Mouse (Mus musculus) limb, embryonic 12.5 days (tissue): ENCODE measurements around the gene Lctl. TPM values are rescaled to one million over a fixed set of nuclear protein-coding genes. Genes with fewer than 3 reads are reported as not detected.

Experiments
- ATAC-seq: fragments of 200-750 bp; cut with Nextera tagmentation; 2 replicates; pipeline ENCODE4 v1.8.0; 2017; ENCODE audit warnings: low read depth, moderate TSS enrichment; ENCODE audit not compliant: insufficient number of reproducible peaks, insufficient read depth, low FRiP score, low TSS enrichment
- H3K27ac ChIP-seq: fragments of 300-500 bp; sonication (generic); 2 replicates; pipeline ENCODE4 v1.5.1; 2016; ENCODE audit warnings: mild to moderate bottlenecking, moderate library complexity
- H3K27me3 ChIP-seq: fragments of 300-500 bp; sonication (generic); 2 replicates; pipeline ENCODE4 v1.6.1; 2016; ENCODE audit warnings: mild to moderate bottlenecking, moderate library complexity
- H3K36me3 ChIP-seq: fragments of 300-500 bp; sonication (generic); 2 replicates; pipeline ENCODE4 v1.6.1; 2016; ENCODE audit warnings: mild to moderate bottlenecking, moderate library complexity
- H3K4me1 ChIP-seq: fragments of 300-500 bp; sonication (generic); replicated peaks from 2 replicates; pipeline ENCODE4 v1.6.1; 2016
- H3K4me2 ChIP-seq: fragments of 300-500 bp; sonication (generic); 2 replicates; pipeline ENCODE4 v1.6.1; 2016; ENCODE audit warnings: mild to moderate bottlenecking, moderate library complexity
- H3K4me3 ChIP-seq: fragments of 300-500 bp; sonication (generic); replicated peaks from 2 replicates; pipeline ENCODE4 v1.5.1; 2016; ENCODE audit warnings: mild to moderate bottlenecking
- H3K9ac ChIP-seq: fragments of 300-500 bp; sonication (generic); replicated peaks from 2 replicates; pipeline ENCODE4 v1.6.1; 2016; ENCODE audit warnings: mild to moderate bottlenecking, moderate library complexity
- H3K9me3 ChIP-seq: fragments of 300-500 bp; sonication (generic); 2 replicates; pipeline ENCODE4 v1.6.1; 2016; ENCODE audit warnings: mild to moderate bottlenecking, moderate library complexity
- WGBS: fragments of 180-500 bp; shearing (Covaris S2); methylation state at CpG from one replicate; pipeline ENCODE4 v1.1.7; 2016; 5-methylcytosine and 5-hydroxymethylcytosine counted together
- polyA plus RNA-seq: library from polyadenylated mRNA; unstranded; fragments of >200 nt; fragmentation: Nextera tagmentation; extraction: Ambion mirVana; gene quantifications from 2 replicates; pipeline ENCODE4 v1.2.1, GENCODE M21; 2016

Gene Lctl
- polyA plus RNA-seq, result not detected in 2 replicates

GRCm38 (mm10) chr9:64116876-64117275 is at the start of gene Lctl:
Gene Lctl (plus strand): TSS chr9:64117147.
- Histone ChIP-seq H3K4me3 (no peak within 1 kb of the TSS), H3K27me3 (no peaks in the 10 kb centered on the region), H3K9me3 (no peaks in the 10 kb centered on the region), H3K4me2 (no peak within 1 kb of the TSS), H3K27ac (no peak within 1 kb of the TSS), H3K9ac (no peak within 1 kb of the TSS), H3K36me3 (no peaks in the 10 kb centered on the region), H3K4me1 (no peaks in the 10 kb centered on the region)
- no peak for ATAC-seq
- WGBS, result 80% methylated on average over 3 of the region's 3 CpGs

GRCm38 (mm10) chr9:64067787-64068186 is 49.2 kb upstream of the Lctl start:
- no peaks in the 10 kb centered on the region for H3K9me3 ChIP-seq
- no peaks in the 10 kb centered on the region for H3K27me3 ChIP-seq
- no peak overlapping the region for H3K4me3 ChIP-seq
- H3K4me2 ChIP-seq, result no peak overlapping the region
- WGBS, result 85% methylated on average over 5 of the region's 5 CpGs
- peak overlapping the region; percentile 20; the same call in 1 of the 2 replicates for H3K27ac ChIP-seq
- no peak overlapping the region for H3K9ac ChIP-seq
- no peak for ATAC-seq
- H3K4me1 ChIP-seq, result peaks cover 20% of the 10 kb centered on the region
- H3K36me3 ChIP-seq, result no peaks in the 10 kb centered on the region

- H3K9me3 ChIP-seq, result no peaks in the 10 kb centered on the region
- no peak for ATAC-seq
- peaks cover 20% of the 10 kb centered on the region for H3K4me1 ChIP-seq
- no peak overlapping the region for H3K27ac ChIP-seq
- H3K4me3 ChIP-seq, result no peak overlapping the region
- no peak overlapping the region for H3K4me2 ChIP-seq
- WGBS, result 75% methylated on average over 1 of the region's 1 CpGs
- H3K27me3 ChIP-seq, result no peaks in the 10 kb centered on the region
- no peak overlapping the region for H3K9ac ChIP-seq
- no peaks in the 10 kb centered on the region for H3K36me3 ChIP-seq
Observed at GRCm38 (mm10) chr9:64068571-64068970, 48.4 kb upstream of the Lctl start.

DNA sequence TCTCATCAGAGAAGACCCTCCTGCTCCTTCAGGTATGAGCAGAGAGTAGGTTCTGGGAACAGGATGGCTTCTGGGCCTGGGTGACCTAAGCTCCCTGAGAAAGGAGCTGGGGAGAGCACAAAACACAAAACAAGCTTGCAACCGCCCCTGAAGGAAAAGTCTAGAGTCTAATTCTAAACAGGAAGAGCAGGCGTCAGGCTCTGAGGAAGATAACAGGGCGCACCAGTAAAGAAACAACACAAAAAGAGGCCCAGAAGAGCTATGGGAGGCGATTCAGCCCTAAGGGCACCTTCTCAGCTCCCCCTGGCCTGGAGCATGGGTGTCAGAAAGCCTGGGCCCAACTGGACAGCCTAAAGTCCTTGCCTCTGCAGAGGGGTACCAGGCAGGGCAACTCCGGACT is 47.8 kb upstream of the Lctl start:
- no peak overlapping the region for H3K4me2 ChIP-seq
- H3K36me3 ChIP-seq, result no peaks in the 10 kb centered on the region
- H3K27me3 ChIP-seq, result no peaks in the 10 kb centered on the region
- H3K4me3 ChIP-seq, result no peak overlapping the region
- H3K4me1 ChIP-seq, result peaks cover 20% of the 10 kb centered on the region
- no peaks in the 10 kb centered on the region for H3K9me3 ChIP-seq
- H3K9ac ChIP-seq, result no peak overlapping the region
- WGBS, result 82% methylated on average over 5 of the region's 5 CpGs
- no peak for ATAC-seq
- 0 out of 2 replicates have a peak overlapping the region, but pooled peaks have one; percentile 29 for H3K27ac ChIP-seq

DNA sequence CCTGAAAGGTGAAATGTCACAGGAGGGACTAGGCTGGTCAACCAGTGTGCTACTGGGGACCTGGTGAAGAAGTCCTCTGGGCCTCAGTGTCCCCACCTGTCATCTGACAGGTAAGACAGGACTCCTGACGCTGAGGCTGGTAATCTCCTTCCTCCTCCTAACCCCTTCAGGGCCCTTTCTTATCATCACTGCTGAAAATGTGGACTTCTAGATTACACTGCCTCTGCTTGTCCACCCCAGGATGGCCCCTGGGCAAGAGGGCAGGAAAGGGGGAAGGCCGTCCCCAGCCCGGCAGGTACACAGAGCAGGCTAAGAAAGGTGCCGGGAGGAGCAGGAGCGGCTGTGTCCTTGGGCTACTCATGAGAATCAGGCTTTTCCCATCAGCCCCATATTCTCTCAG is 46.3 kb upstream of the Lctl start:
- 87% methylated on average over 5 of the region's 5 CpGs for WGBS
- H3K27ac ChIP-seq, result no peak overlapping the region
- no peak overlapping the region for H3K4me2 ChIP-seq
- no peak overlapping the region for H3K9ac ChIP-seq
- H3K36me3 ChIP-seq, result no peaks in the 10 kb centered on the region
- no peak for ATAC-seq
- H3K27me3 ChIP-seq, result no peaks in the 10 kb centered on the region
- no peak overlapping the region for H3K4me3 ChIP-seq
- peaks cover 31% of the 10 kb centered on the region for H3K4me1 ChIP-seq
- H3K9me3 ChIP-seq, result no peaks in the 10 kb centered on the region

- Histone ChIP-seq H3K4me1 (peaks cover 22% of the 10 kb centered on the region), H3K9me3 (no peaks in the 10 kb centered on the region), H3K4me3 (no peak overlapping the region), H3K4me2 (no peak overlapping the region), H3K27ac (0 out of 2 replicates have a peak overlapping the region, but pooled peaks have one; percentile 29), H3K9ac (no peak overlapping the region), H3K36me3 (no peaks in the 10 kb centered on the region), H3K27me3 (no peaks in the 10 kb centered on the region)
- WGBS, result 21% methylated on average over 8 of the region's 8 CpGs
- ATAC-seq, result no peak
Observed at GRCm38 (mm10) chr9:64074831-64075230, 42.1 kb upstream of the Lctl start.

- H3K27me3 ChIP-seq, result no peaks in the 10 kb centered on the region; the same call in 1 of the 2 replicates
- no peak overlapping the region for H3K9ac ChIP-seq
- H3K27ac ChIP-seq, result no peak overlapping the region
- 57% methylated on average over 2 of the region's 2 CpGs for WGBS
- no peak for ATAC-seq
- H3K4me1 ChIP-seq, result peaks cover 22% of the 10 kb centered on the region
- no peaks in the 10 kb centered on the region for H3K36me3 ChIP-seq
- H3K9me3 ChIP-seq, result no peaks in the 10 kb centered on the region
- no peak overlapping the region for H3K4me2 ChIP-seq
- no peak overlapping the region for H3K4me3 ChIP-seq
Observed at GRCm38 (mm10) chr9:64076412-64076811, 40.5 kb upstream of the Lctl start.

DNA sequence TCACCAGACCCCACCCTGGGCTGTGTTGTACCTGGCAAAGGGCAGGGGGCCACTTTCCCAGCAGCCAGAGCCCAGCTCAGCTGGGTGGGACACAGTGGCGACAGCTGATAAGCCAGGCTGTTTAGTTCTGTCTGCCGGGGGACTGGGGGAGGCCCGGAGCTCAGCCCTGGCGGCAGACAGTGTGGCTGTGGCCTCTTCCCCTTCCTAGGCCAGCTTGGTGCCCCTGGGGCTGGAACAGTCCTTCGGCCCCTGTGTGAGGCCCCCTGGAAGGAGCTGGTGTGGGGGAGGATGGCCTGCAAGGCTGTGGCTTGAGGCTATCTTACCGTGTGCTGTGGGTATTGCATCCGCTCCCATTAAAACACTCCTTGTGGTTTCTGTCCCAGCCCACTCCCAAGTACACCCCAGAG is 38.6 kb upstream of the Lctl start:
- ATAC-seq, result peak; percentile 47
- H3K4me1 ChIP-seq, result peaks cover 22% of the 10 kb centered on the region
- peak overlapping the region; percentile 11; the same call in 1 of the 2 replicates for H3K4me2 ChIP-seq
- peak overlapping the region; percentile 60 for H3K27ac ChIP-seq
- no peaks in the 10 kb centered on the region for H3K36me3 ChIP-seq
- whole genome bisulfite sequencing, result 23% methylated on average over 7 of the region's 7 CpGs
- H3K9me3 ChIP-seq, result no peaks in the 10 kb centered on the region
- H3K4me3 ChIP-seq, result no peak overlapping the region
- no peak overlapping the region for H3K9ac ChIP-seq
- H3K27me3 ChIP-seq, result no peaks in the 10 kb centered on the region; the same call in 1 of the 2 replicates

DNA sequence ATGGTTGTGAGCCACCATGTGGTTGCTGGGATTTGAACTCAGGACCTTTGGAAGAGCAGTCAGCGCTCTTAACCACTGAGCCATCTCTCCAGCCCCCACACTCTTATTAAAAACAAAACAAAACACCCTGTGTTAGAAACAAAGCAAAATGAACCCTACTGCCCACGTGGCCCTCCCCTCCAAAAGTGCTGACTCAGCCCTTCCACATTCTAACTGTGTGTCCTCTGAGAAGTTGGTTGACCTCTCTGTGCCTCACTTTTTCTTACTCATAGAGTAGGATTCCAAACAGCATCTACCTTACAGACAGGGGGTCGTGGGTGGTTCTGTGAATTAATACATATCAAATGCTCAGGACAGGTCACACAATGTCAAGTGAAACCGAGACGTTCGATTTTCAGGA is 37.0 kb upstream of the Lctl start:
- no peak for ATAC-seq
- Histone ChIP-seq H3K36me3 (no peaks in the 10 kb centered on the region), H3K27me3 (no peaks in the 10 kb centered on the region; the same call in 1 of the 2 replicates), H3K4me3 (no peak overlapping the region), H3K9me3 (no peaks in the 10 kb centered on the region), H3K4me2 (no peak overlapping the region), H3K9ac (no peak overlapping the region), H3K4me1 (peaks cover 27% of the 10 kb centered on the region), H3K27ac (no peak overlapping the region)
- 87% methylated on average over 6 of the region's 6 CpGs for WGBS

DNA sequence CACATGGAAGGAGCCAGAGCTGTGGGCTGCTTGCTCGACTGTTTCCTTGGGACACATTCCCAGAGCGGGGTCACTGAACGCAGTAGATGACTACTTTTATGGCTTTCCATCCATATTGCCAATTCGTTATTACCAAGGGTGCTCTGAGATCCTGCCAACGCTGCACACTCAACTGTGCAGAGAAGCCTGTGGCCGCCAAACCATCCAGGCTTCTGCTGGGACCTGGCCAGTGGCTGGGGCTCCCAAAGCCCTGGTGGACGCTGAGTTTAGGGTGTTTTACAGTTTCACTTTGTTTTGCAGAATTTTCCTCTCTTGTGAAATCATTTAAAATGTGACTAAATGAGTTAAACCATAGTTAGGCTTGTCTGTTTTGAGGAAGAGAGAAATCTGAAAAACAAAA is 32.7 kb upstream of the Lctl start:
- 30% methylated on average over 7 of the region's 7 CpGs for WGBS
- Histone ChIP-seq H3K9me3 (no peaks in the 10 kb centered on the region), H3K9ac (peak overlapping the region; percentile 67), H3K27me3 (no peaks in the 10 kb centered on the region; the same call in 1 of the 2 replicates), H3K4me1 (peaks cover 34% of the 10 kb centered on the region), H3K4me3 (peak overlapping the region; percentile 42), H3K36me3 (no peaks in the 10 kb centered on the region), H3K4me2 (peak overlapping the region; percentile 87), H3K27ac (no peak overlapping the region)
- ATAC-seq, result no peak

DNA sequence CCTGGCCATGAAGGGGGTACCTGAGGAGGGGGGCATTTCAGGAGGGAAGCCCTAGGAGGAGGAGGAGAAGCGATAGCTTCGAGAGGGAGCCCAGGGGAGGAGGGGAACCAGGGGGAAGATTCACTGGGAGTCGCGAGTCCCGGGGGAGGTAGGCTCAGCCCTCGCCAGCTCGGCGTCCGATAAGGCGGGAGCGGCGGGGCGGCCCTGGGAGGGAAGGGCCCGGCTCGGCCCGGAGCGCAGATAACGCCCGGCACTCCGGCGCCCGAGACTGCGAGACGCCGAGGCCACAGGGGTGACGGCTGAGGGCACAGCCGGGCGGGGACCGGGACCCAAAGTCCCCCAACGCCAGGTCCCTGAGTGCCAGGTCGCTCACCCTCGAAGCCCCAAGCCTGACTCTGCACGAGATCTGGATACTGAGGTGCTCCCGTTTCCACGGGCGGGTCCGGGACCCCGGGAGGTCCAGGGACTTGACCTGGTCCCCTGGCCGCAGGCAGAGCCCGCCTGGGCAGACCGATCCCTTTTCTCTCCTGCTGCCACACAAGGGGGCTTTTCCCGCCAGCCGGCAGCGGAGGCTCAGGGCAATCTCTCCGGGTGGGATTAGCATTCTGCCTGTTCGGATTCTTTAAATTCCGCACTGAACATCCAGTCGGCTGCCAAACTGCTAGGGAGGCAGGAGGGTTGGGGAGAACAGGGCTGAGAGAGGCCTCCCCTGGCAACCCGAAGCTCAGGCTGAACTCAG is 32.1 kb upstream of the Lctl start:
- Histone ChIP-seq H3K36me3 (no peaks in the 10 kb centered on the region), H3K27ac (peak overlapping the region; percentile 53), H3K9me3 (no peaks in the 10 kb centered on the region), H3K4me1 (peaks cover 34% of the 10 kb centered on the region), H3K4me2 (peak overlapping the region; percentile 87), H3K9ac (peak overlapping the region; percentile 67), H3K27me3 (no peaks in the 10 kb centered on the region; the same call in 1 of the 2 replicates), H3K4me3 (peak overlapping the region; percentile 42)
- 2% methylated on average over 49 of the region's 49 CpGs for WGBS
- ATAC-seq, result no peak

- Histone ChIP-seq H3K27me3 (no peaks in the 10 kb centered on the region), H3K4me1 (peaks cover 34% of the 10 kb centered on the region), H3K4me3 (no peak overlapping the region), H3K9me3 (no peaks in the 10 kb centered on the region), H3K4me2 (no peak overlapping the region), H3K36me3 (no peaks in the 10 kb centered on the region), H3K27ac (peak overlapping the region; percentile 47), H3K9ac (no peak overlapping the region)
- ATAC-seq, result no peak
- 21% methylated on average over 2 of the region's 2 CpGs for WGBS
Observed at GRCm38 (mm10) chr9:64085976-64086375, 31.0 kb upstream of the Lctl start.
